Mouse (Mus musculus) kidney, embryonic 16.5 days (tissue): ENCODE measurements around the gene Zfyve28. TPM values are rescaled to one million over a fixed set of nuclear protein-coding genes. Genes with fewer than 3 reads are reported as not detected.

Source experiments
- ATAC-seq: fragments of 200-750 bp; cut with Nextera tagmentation; 2 replicates; pipeline ENCODE4 v1.8.0; 2017; ENCODE audit warnings: moderate TSS enrichment; ENCODE audit not compliant: low FRiP score, low TSS enrichment
- H3K27ac ChIP-seq: fragments of 300-500 bp; sonication (generic); 2 replicates; pipeline ENCODE4 v1.5.1; 2014; ENCODE audit warnings: low read length
- H3K27me3 ChIP-seq: fragments of 300-500 bp; sonication (generic); 2 replicates; pipeline ENCODE4 v1.6.1; 2014; ENCODE audit warnings: low read length, control low read depth, mixed read lengths; ENCODE audit not compliant: insufficient read depth
- H3K36me3 ChIP-seq: fragments of 300-500 bp; sonication (generic); 2 replicates; pipeline ENCODE4 v1.6.1; 2014; ENCODE audit warnings: low read length, control low read depth, mixed read lengths; ENCODE audit not compliant: insufficient read depth
- H3K4me1 ChIP-seq: fragments of 300-500 bp; sonication (generic); 2 replicates; pipeline ENCODE4 v1.6.1; 2014; ENCODE audit warnings: low read length, control low read depth, mixed read lengths; ENCODE audit not compliant: insufficient read depth
- H3K4me2 ChIP-seq: fragments of 300-500 bp; sonication (generic); replicated peaks from 2 replicates; pipeline ENCODE4 v1.6.1; 2014; ENCODE audit warnings: low read depth, low read length
- H3K4me3 ChIP-seq: fragments of 300-500 bp; sonication (generic); 2 replicates; pipeline ENCODE4 v1.5.1; 2014; ENCODE audit warnings: mild to moderate bottlenecking, low read length
- H3K9ac ChIP-seq: fragments of 300-500 bp; sonication (generic); replicated peaks from 2 replicates; pipeline ENCODE4 v1.6.1; 2014; ENCODE audit warnings: low read length
- H3K9me3 ChIP-seq: fragments of 300-500 bp; sonication (generic); 2 replicates; pipeline ENCODE4 v1.6.1; 2016; ENCODE audit warnings: low read length, control low read depth
- WGBS: fragments of 180-500 bp; shearing (Covaris S2); extraction: QIAGEN DNeasy Blood & Tissue Kit; methylation state at CpG from one replicate; pipeline ENCODE4 v1.1.7; 2014; 5-methylcytosine and 5-hydroxymethylcytosine counted together
- polyA plus RNA-seq: library from polyadenylated mRNA; unstranded; fragments of >200 nt; fragmentation: Nextera tagmentation; extraction: Ambion mirVana; gene quantifications from 2 replicates; pipeline ENCODE4 v1.2.1, GENCODE M21; 2015

Gene Zfyve28
- 0.21 and 0.34 TPM in 2 replicates for polyA plus RNA-seq

DNA sequence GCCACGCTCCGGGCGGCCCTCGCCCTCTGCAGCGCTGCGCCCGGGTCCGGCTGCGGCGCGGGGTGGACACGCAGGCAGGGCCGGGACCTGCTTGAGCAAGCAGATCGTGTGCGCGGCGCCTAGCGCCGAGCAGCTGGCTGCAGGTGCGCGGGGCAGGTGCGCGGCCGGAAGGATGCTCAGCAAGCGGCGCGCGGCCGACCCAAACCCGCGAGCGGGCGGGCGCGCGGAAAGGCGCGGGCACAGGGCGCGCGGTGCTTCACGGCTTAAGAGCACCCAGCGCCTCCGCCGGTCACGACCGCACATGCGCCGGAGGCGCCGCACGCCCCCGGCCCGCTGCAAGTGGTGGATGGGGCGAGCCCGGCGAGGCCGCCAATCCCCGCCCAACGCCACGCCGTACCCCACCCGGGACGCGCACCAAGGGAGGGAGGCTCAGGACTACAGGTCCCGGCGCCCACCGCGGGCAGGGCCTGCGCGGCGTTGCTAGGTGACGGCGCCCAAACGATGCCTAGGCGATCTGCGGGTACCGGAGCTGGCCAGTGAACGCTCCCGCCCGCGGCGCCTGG lies at the start of gene Zfyve28, which contains the start of gene Cfap99:
Zfyve28 (minus strand) TSS at position 296 of the 563 bp plus-strand sequence.
Cfap99 (plus strand) TSS at position 447 of the 563 bp plus-strand sequence.
- Histone ChIP-seq H3K9ac (peak within 1 kb of the TSS; percentile 49), H3K36me3 (no peaks in the 10 kb centered on the region), H3K4me2 (peak within 1 kb of the TSS; percentile 94), H3K4me1 (peaks cover 13% of the 10 kb centered on the region), H3K4me3 (peak within 1 kb of the TSS; percentile 68), H3K27me3 (peaks cover 57% of the 10 kb centered on the region), H3K9me3 (no peaks in the 10 kb centered on the region), H3K27ac (no peak within 1 kb of the TSS)
- ATAC-seq, result peak; percentile 93
- under 1% methylated on average over 71 of the region's 83 CpGs for WGBS

DNA sequence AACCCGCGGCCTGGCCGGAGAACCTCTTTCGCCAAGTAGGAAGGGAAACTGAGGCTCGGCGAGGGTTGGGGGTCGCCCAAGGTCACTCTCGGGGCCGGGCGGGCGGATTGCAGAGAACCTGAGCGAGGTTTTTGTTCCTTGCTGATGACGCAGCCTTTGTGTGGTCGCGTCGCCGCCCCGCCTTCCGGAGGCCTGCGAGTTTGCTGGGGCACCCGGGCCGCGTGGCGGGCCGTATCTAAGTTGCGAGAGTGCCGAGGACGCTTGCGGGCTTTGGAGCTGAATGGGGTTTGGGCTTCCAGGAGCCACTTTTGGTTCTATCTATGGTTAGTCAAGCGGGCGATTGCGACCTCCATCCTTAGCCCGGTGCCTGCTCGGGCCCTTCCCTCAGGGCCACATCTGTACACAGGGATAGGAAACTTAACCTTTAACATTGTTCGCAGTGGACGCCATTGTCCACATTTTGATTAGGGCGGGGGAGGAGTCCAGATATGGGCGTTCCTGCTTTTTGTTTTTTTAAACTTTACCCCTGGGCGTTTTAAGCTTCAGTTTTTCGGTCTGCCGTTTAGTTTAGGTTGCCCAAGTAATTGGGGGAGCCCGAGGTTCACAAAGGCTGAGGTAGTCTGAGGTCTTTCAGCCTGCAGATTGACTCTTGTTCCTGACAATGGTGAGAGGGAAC lies 48.7 kb upstream of the Zfyve28 start:
- peak overlapping the region; percentile 98 for H3K4me3 ChIP-seq
- ATAC-seq, result peak; percentile 36
- no peaks in the 10 kb centered on the region for H3K9me3 ChIP-seq
- H3K9ac ChIP-seq, result peak overlapping the region; percentile 98
- peak overlapping the region; percentile 91 for H3K4me2 ChIP-seq
- H3K36me3 ChIP-seq, result 0 out of 2 replicates have a peak, but pooled peaks cover 3% of the 10 kb centered on the region
- H3K4me1 ChIP-seq, result peaks cover 23% of the 10 kb centered on the region
- H3K27ac ChIP-seq, result peak overlapping the region; percentile 98
- under 1% methylated on average over 42 of the region's 42 CpGs for WGBS
- H3K27me3 ChIP-seq, result no peaks in the 10 kb centered on the region

DNA sequence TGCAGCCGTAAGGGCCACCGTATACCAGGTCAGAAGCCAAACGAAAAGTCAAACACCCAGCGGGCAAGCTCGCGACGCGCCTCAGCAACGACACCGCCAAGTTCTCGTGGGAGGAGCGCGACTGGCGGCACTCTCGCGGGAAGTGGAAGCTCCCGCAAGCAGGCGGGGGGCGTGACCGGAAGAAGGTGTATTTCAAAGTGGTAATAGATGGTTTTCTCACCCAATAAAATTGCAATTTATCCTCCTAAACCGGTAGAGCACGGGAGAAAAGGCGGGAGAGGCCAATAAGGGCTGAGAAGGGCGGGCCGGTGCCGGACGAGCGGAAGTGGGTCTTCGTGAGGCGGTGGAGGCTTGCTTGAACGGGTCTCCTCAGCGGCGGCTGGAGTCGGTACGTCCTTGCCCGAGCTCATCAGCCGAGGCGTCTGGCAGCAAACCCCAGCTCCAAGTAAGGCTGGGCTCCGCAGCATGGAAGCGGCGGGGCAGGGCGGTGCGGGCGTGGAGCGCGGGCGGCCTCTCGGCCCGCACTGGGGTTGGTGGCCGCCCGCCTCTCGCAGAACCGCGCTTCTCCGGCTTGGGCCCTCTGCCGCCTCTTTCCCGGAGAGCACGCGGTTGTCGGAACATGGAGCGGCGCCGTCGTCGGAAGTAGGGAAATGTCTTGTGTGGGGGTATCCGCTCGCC lies 48.0 kb upstream of the Zfyve28 start, which contains the start of gene Rnf4:
Rnf4 (plus strand) TSS at position 193 of the 678 bp plus-strand sequence.
- Histone ChIP-seq H3K4me1 (peaks cover 23% of the 10 kb centered on the region), H3K27me3 (no peaks in the 10 kb centered on the region), H3K36me3 (0 out of 2 replicates have a peak, but pooled peaks cover 3% of the 10 kb centered on the region), H3K9me3 (no peaks in the 10 kb centered on the region), H3K4me3 (peak within 1 kb of the TSS; percentile 98), H3K9ac (peak within 1 kb of the TSS; percentile 98), H3K4me2 (peak within 1 kb of the TSS; percentile 91), H3K27ac (peak within 1 kb of the TSS; percentile 98)
- ATAC-seq, result peak; percentile 97
- WGBS, result 0% methylated on average over 67 of the region's 67 CpGs

DNA sequence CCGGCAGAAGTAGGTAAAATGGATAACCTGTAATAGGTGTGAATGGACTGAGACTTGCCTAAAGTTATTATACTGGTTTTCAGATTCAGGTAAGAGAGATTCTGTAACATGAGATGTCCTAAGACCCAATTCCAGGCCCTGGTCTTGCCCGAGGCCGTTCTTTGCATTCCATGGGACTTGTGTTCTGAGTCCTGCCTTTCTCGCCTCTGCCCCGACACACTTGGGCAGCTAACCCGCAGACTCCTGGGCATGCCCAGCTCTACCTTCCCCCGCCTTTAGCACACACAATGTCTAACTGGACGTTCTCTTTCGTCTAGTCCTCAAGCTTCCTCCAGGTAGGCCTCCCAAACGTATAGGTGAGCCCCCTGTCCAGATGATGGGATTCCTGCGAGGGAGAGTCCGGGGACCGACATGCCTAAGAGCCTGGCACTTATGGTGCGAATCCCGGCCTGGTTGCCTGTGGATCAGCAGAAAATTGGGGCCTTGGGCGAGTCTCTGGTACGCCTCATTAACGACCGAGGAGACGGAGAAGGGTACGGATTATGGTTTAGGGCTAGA lies 47.4 kb upstream of the Zfyve28 start:
- peak; percentile 78 for ATAC-seq
- H3K4me1 ChIP-seq, result peaks cover 23% of the 10 kb centered on the region
- H3K4me3 ChIP-seq, result peak overlapping the region; percentile 98
- H3K9ac ChIP-seq, result peak overlapping the region; percentile 98
- peak overlapping the region; percentile 92 for H3K27ac ChIP-seq
- no peaks in the 10 kb centered on the region for H3K27me3 ChIP-seq
- peak overlapping the region; percentile 83 for H3K4me2 ChIP-seq
- no peaks in the 10 kb centered on the region for H3K9me3 ChIP-seq
- 0 out of 2 replicates have a peak, but pooled peaks cover 3% of the 10 kb centered on the region for H3K36me3 ChIP-seq
- WGBS, result 1% methylated on average over 21 of the region's 21 CpGs

DNA sequence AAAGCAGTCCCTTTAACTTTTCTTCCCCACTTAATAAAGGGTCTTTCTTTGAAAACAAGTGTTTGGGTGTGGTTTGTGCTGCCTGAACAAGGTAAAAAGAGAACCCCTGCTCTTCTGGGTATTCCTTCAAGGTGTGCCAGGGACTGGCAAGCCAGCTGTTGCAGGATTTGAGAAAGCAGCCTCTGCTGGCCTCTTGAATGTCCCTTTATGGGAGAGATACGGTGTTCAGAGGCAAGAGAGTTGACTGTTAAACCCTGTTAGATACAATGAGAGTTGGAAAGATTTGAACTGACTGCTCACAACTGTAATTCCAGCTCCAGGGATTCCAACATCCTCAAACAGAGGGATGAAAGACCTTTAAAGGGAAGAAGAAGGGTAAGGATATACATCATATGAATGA lies 45.8 kb upstream of the Zfyve28 start:
- no peak for ATAC-seq
- H3K27me3 ChIP-seq, result no peaks in the 10 kb centered on the region
- no peak overlapping the region for H3K27ac ChIP-seq
- H3K9me3 ChIP-seq, result no peaks in the 10 kb centered on the region
- H3K4me3 ChIP-seq, result no peak overlapping the region
- H3K4me1 ChIP-seq, result peaks cover 20% of the 10 kb centered on the region
- H3K36me3 ChIP-seq, result 0 out of 2 replicates have a peak, but pooled peaks cover 1% of the 10 kb centered on the region
- 83% methylated on average over 1 of the region's 1 CpGs for WGBS
- H3K9ac ChIP-seq, result no peak overlapping the region
- H3K4me2 ChIP-seq, result no peak overlapping the region

DNA sequence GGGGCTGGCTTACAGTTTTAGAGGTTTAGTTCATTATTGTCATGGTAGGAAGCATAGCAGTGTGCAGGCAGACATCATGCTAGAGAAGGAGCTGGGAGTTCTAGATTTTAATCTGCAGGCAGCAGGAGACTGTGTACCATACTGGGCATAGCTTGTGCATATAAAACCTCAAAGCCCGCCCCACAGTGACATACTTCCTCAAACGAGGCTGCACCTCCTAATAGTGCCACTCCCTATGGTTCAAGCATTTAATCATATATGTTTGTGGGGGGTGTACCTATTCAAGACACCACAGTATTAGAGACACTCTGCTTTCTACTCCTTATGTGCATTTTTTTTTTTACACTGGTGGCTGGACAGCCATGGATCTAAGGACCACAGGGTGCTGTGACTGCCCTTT lies 41.9 kb upstream of the Zfyve28 start:
- H3K9me3 ChIP-seq, result no peaks in the 10 kb centered on the region
- no peak overlapping the region for H3K9ac ChIP-seq
- no peak for ATAC-seq
- H3K4me2 ChIP-seq, result no peak overlapping the region
- peaks cover 6% of the 10 kb centered on the region for H3K4me1 ChIP-seq
- H3K27me3 ChIP-seq, result no peaks in the 10 kb centered on the region
- WGBS, result 81% methylated on average over 2 of the region's 2 CpGs
- H3K36me3 ChIP-seq, result no peaks in the 10 kb centered on the region
- no peak overlapping the region for H3K4me3 ChIP-seq
- H3K27ac ChIP-seq, result no peak overlapping the region

DNA sequence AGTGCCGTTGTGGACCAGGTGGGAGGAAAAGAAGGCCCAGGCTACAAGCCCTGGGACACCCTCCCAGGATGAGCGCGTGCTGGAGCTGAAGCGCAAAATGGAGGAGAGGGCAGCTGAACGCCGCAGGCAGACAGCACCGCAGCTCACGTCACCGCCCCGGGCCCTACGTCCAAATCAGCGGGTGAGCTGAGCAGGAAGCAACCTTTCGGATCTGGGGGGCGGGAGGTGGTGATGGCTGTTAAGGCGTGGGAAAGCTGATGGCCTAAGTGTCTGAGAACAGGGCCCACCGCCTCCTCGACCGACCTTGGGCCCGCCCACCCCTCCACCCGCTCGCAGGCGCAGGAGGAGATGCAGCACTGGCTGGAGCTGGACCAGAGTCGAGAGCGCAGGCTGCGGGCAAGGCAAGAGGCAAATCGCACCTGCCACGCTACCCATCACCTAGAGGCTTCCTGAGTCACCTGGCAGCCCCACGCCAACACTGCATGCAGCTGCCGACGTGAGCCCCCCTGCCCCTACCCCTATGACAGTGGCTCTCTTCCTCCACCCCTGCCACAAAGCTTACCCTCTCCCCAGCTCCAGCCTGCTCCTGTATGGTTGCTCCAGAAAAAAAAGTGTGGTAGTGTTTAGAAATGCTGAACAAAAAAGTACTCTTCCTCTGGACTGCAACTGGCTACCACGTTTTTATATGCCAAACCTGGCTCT lies 38.8 kb upstream of the Zfyve28 start:
- no peaks in the 10 kb centered on the region for H3K27me3 ChIP-seq
- H3K9ac ChIP-seq, result peak overlapping the region; percentile 49
- H3K4me1 ChIP-seq, result peaks cover 6% of the 10 kb centered on the region; the same call in 1 of the 2 replicates
- 12% methylated on average over 31 of the region's 31 CpGs for WGBS
- peak overlapping the region; percentile 35 for H3K4me3 ChIP-seq
- H3K36me3 ChIP-seq, result no peaks in the 10 kb centered on the region
- H3K27ac ChIP-seq, result no peak overlapping the region
- H3K4me2 ChIP-seq, result peak overlapping the region; percentile 57
- ATAC-seq, result peak; percentile 86
- H3K9me3 ChIP-seq, result no peaks in the 10 kb centered on the region

DNA sequence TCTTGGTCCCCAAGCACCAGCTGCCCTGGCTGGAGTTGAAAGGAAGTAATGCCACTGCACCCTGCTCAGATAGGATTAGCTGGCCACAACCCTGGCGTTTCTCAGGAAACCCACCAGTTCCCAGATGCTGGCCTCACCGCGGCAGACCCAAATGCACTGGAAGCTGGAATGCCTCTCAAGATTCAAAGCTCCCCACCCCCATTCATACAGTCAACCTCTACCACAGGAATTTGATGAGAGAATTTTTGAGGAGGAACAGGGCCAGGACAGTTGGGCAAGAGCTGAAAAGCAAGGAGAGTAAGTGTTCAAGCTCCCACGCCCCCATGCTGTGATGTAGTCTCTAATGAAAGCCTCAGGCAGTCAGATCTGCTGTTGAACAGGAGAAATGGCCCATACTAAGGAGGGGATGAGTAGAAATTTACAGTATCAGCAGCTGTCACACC lies 38.0 kb upstream of the Zfyve28 start:
- ATAC-seq, result no peak
- Histone ChIP-seq H3K4me2 (no peak overlapping the region), H3K27me3 (no peaks in the 10 kb centered on the region), H3K4me1 (peaks cover 6% of the 10 kb centered on the region; the same call in 1 of the 2 replicates), H3K4me3 (no peak overlapping the region), H3K9me3 (no peaks in the 10 kb centered on the region), H3K9ac (no peak overlapping the region), H3K36me3 (no peaks in the 10 kb centered on the region), H3K27ac (no peak overlapping the region)
- WGBS, result 35% methylated on average over 4 of the region's 4 CpGs

DNA sequence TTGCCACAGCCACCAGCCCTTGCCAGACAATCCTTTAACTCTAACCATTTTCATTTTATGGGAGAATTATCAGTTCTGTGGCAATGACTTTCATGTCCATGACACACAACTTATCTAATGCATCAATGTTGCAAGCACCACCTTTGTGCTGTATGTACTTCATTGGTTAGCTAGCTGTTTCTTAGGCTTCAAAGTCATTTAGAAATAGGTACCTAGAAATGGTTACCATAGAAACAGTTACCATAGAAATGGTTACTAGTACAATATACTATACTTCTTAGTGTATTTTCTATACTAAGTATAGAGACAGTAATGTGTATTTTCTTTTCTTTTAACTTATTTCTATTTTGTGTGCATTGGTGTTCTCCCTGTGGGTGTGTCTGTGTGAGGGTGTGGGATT lies 37.0 kb upstream of the Zfyve28 start:
- Histone ChIP-seq H3K9ac (no peak overlapping the region), H3K36me3 (no peaks in the 10 kb centered on the region), H3K4me2 (no peak overlapping the region), H3K9me3 (no peaks in the 10 kb centered on the region), H3K4me1 (peaks cover 6% of the 10 kb centered on the region; the same call in 1 of the 2 replicates), H3K27me3 (no peaks in the 10 kb centered on the region), H3K4me3 (no peak overlapping the region), H3K27ac (no peak overlapping the region)
- no peak for ATAC-seq
